Mouse (Mus musculus) liver, embryonic 13.5 days (tissue): Measurements from ENCODE around the gene Cdhr3. TPM values are rescaled to one million over a fixed set of nuclear protein-coding genes. Genes with fewer than 3 reads are reported as not detected.

Source experiments
- ATAC-seq: fragments of 200-750 bp; cut with Nextera tagmentation; 2 replicates; pipeline ENCODE4 v1.8.0; 2017; ENCODE audit warnings: low read depth, mild to moderate bottlenecking, moderate number of reproducible peaks, moderate library complexity
- DNase-seq: peaks from one replicate; pipeline ENCODE4 v3.0.0; 2022
- H3K27ac ChIP-seq: fragments of 300-500 bp; sonication (generic); 2 replicates; pipeline ENCODE4 v1.5.1; 2015; ENCODE audit warnings: moderate library complexity, mild to moderate bottlenecking, inconsistent platforms
- H3K27me3 ChIP-seq: fragments of 300-500 bp; sonication (generic); 2 replicates; pipeline ENCODE4 v1.6.1; 2015; ENCODE audit warnings: mild to moderate bottlenecking, inconsistent platforms
- H3K36me3 ChIP-seq: fragments of 300-500 bp; sonication (generic); 2 replicates; pipeline ENCODE4 v1.6.1; 2015; ENCODE audit warnings: mild to moderate bottlenecking, inconsistent platforms
- H3K4me1 ChIP-seq: fragments of 300-500 bp; sonication (generic); replicated peaks from 2 replicates; pipeline ENCODE4 v1.6.1; 2015; ENCODE audit warnings: inconsistent platforms
- H3K4me2 ChIP-seq: fragments of 300-500 bp; sonication (generic); 2 replicates; pipeline ENCODE4 v1.6.1; 2015; ENCODE audit warnings: inconsistent platforms, mild to moderate bottlenecking, moderate library complexity
- H3K4me3 ChIP-seq: fragments of 300-500 bp; sonication (generic); replicated peaks from 2 replicates; pipeline ENCODE4 v1.5.1; 2015; ENCODE audit warnings: mild to moderate bottlenecking, inconsistent platforms
- H3K9ac ChIP-seq: fragments of 300-500 bp; sonication (generic); 2 replicates; pipeline ENCODE4 v1.6.1; 2015; ENCODE audit warnings: mild to moderate bottlenecking, inconsistent platforms
- H3K9me3 ChIP-seq: fragments of 300-500 bp; sonication (generic); replicated peaks from 2 replicates; pipeline ENCODE4 v1.6.1; 2016; ENCODE audit warnings: inconsistent platforms
- WGBS: fragments of 180-500 bp; shearing (Covaris S2); methylation state at CpG from one replicate; pipeline ENCODE4 v1.1.7; 2015; ENCODE audit not compliant: insufficient replicate concordance; 5-methylcytosine and 5-hydroxymethylcytosine counted together
- polyA plus RNA-seq: library from polyadenylated mRNA; unstranded; fragments of >200 nt; fragmentation: Nextera tagmentation; extraction: Ambion mirVana; gene quantifications from 2 replicates; pipeline ENCODE4 v1.2.1, GENCODE M21; 2015

Gene Cdhr3
- polyA plus RNA-seq, 1 experiment from 2014 or later: not detected

- no peak for DNase-seq
- H3K27me3 ChIP-seq: no peaks in the 10 kb centered on the region
- H3K4me3 ChIP-seq: no peak overlapping the region
- no peaks in the 10 kb centered on the region for H3K36me3 ChIP-seq
- 28% methylated on average over 14 of the region's 14 CpGs for WGBS
- no peak for ATAC-seq
- no peaks in the 10 kb centered on the region for H3K4me1 ChIP-seq
- H3K27ac ChIP-seq: no peak overlapping the region; the same call in 1 of the 2 replicates
- H3K9ac ChIP-seq: no peak overlapping the region
- no peaks in the 10 kb centered on the region for H3K9me3 ChIP-seq
- H3K4me2 ChIP-seq: no peak overlapping the region
These were observed 18.3 kb upstream of the Cdhr3 start for GRCm38 (mm10) chr12:33110894-33111471.

- H3K27me3 ChIP-seq: no peaks in the 10 kb centered on the region
- no peaks in the 10 kb centered on the region for H3K4me1 ChIP-seq
- H3K9ac ChIP-seq: no peak overlapping the region
- H3K36me3 ChIP-seq: no peaks in the 10 kb centered on the region
- H3K9me3 ChIP-seq: no peaks in the 10 kb centered on the region
- no peak overlapping the region for H3K4me2 ChIP-seq
- H3K27ac ChIP-seq: no peak overlapping the region
- no peak overlapping the region for H3K4me3 ChIP-seq
- ATAC-seq (no peak), DNase-seq (no peak)
These were observed 16.9 kb upstream of the Cdhr3 start for GRCm38 (mm10) chr12:33109531-33109930.

- H3K9ac ChIP-seq: no peak overlapping the region
- no peak overlapping the region for H3K27ac ChIP-seq
- no peaks in the 10 kb centered on the region for H3K27me3 ChIP-seq
- H3K4me1 ChIP-seq: no peaks in the 10 kb centered on the region
- no peak overlapping the region for H3K4me3 ChIP-seq
- no peak overlapping the region for H3K4me2 ChIP-seq
- DNase-seq: no peak
- H3K36me3 ChIP-seq: no peaks in the 10 kb centered on the region
- H3K9me3 ChIP-seq: no peaks in the 10 kb centered on the region
- WGBS: 67% methylated on average over 10 of the region's 10 CpGs
- no peak for ATAC-seq
These were observed 13.9 kb upstream of the Cdhr3 start for GRCm38 (mm10) chr12:33106438-33107167.

- H3K4me1 ChIP-seq: no peaks in the 10 kb centered on the region
- DNase-seq (no peak), ATAC-seq (no peak)
- WGBS: 55% methylated on average over 4 of the region's 4 CpGs
- no peaks in the 10 kb centered on the region for H3K27me3 ChIP-seq
- H3K4me3 ChIP-seq: no peak overlapping the region
- H3K27ac ChIP-seq: no peak overlapping the region
- H3K9ac ChIP-seq: no peak overlapping the region
- no peaks in the 10 kb centered on the region for H3K9me3 ChIP-seq
- no peak overlapping the region for H3K4me2 ChIP-seq
- no peaks in the 10 kb centered on the region for H3K36me3 ChIP-seq
These were observed 13.0 kb upstream of the Cdhr3 start for GRCm38 (mm10) chr12:33105724-33106123.

- WGBS: 61% methylated on average over 15 of the region's 15 CpGs
- H3K9ac ChIP-seq: no peak overlapping the region
- no peak overlapping the region for H3K4me3 ChIP-seq
- no peaks in the 10 kb centered on the region for H3K27me3 ChIP-seq
- ATAC-seq (no peak), DNase-seq (no peak)
- no peak overlapping the region for H3K27ac ChIP-seq
- H3K36me3 ChIP-seq: no peaks in the 10 kb centered on the region
- no peaks in the 10 kb centered on the region for H3K4me1 ChIP-seq
- H3K4me2 ChIP-seq: no peak overlapping the region
- no peaks in the 10 kb centered on the region for H3K9me3 ChIP-seq
These were observed 9.9 kb upstream of the Cdhr3 start for GRCm38 (mm10) chr12:33102342-33103115.

GRCm38 (mm10) chr12:33101627-33102026 is 9.0 kb upstream of the Cdhr3 start:
- H3K9ac ChIP-seq: no peak overlapping the region
- H3K27me3 ChIP-seq: no peaks in the 10 kb centered on the region
- no peaks in the 10 kb centered on the region for H3K9me3 ChIP-seq
- H3K27ac ChIP-seq: no peak overlapping the region
- no peaks in the 10 kb centered on the region for H3K36me3 ChIP-seq
- DNase-seq (no peak), ATAC-seq (no peak)
- H3K4me3 ChIP-seq: no peak overlapping the region
- H3K4me1 ChIP-seq: no peaks in the 10 kb centered on the region
- WGBS: 67% methylated on average over 8 of the region's 8 CpGs
- H3K4me2 ChIP-seq: no peak overlapping the region

GRCm38 (mm10) chr12:33096017-33096416 is 3.3 kb upstream of the Cdhr3 start:
- H3K9ac ChIP-seq: no peak overlapping the region
- H3K4me1 ChIP-seq: no peaks in the 10 kb centered on the region
- ATAC-seq: no peak
- 34% methylated on average over 3 of the region's 3 CpGs for WGBS
- H3K4me3 ChIP-seq: no peak overlapping the region
- H3K9me3 ChIP-seq: no peaks in the 10 kb centered on the region
- no peak overlapping the region for H3K27ac ChIP-seq
- H3K4me2 ChIP-seq: no peak overlapping the region
- no peaks in the 10 kb centered on the region for H3K36me3 ChIP-seq
- no peak for DNase-seq
- H3K27me3 ChIP-seq: no peaks in the 10 kb centered on the region

DNA sequence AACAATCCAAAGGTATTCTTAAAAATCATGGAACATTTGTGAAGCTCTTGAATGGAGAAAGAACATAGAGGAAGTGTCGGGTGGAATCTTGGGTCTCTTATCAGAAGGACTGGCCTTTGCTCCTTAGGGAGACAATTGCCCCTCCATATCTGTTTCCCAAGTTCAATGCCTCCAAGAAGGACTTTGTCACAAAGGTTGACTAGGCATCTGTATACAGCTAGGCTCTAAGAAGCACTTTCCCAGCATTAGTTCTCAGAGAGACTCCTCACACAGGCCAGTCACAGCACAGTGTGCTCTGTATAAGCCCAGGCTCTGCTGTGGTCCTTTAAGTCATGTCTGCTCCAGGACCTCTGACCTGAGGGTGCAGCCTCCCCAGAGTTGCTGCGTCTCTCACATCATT is 479 bp downstream of the Cdhr3 start:
- WGBS: 54% methylated on average over 2 of the region's 2 CpGs
- no peak overlapping the region for H3K9ac ChIP-seq
- ATAC-seq (no peak), DNase-seq (no peak)
- no peak overlapping the region for H3K27ac ChIP-seq
- no peaks in the 10 kb centered on the region for H3K27me3 ChIP-seq
- H3K4me1 ChIP-seq: no peaks in the 10 kb centered on the region
- no peaks in the 10 kb centered on the region for H3K36me3 ChIP-seq
- no peaks in the 10 kb centered on the region for H3K9me3 ChIP-seq
- H3K4me2 ChIP-seq: no peak overlapping the region
- H3K4me3 ChIP-seq: no peak overlapping the region

DNA sequence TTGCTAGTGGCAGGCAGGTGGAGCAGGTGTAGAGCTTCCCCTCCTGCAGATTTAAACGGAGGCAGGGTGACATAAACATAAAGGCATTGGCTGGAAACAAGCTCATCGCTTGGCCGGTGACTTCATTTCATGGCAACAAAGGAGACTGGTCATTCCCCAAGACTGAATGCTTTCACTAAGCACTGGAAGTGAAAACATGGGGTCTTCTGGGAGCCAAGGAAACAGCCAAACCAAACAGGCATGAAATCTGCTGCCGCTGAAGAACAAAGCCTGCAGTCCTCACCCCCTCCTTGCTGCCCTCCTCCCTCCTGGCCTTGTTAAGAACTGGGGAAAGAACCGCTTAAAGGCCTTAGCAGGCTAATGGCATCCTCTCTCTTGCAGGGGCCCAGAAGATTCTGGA is 6.5 kb downstream of the Cdhr3 start:
- no peaks in the 10 kb centered on the region for H3K9me3 ChIP-seq
- H3K4me2 ChIP-seq: no peak overlapping the region
- H3K27ac ChIP-seq: no peak overlapping the region
- DNase-seq: no peak
- H3K27me3 ChIP-seq: peaks cover 2% of the 10 kb centered on the region; the same call in 1 of the 2 replicates
- H3K36me3 ChIP-seq: no peaks in the 10 kb centered on the region
- no peaks in the 10 kb centered on the region for H3K4me1 ChIP-seq
- no peak overlapping the region for H3K4me3 ChIP-seq
- 65% methylated on average over 5 of the region's 5 CpGs for WGBS
- no peak for ATAC-seq
- H3K9ac ChIP-seq: no peak overlapping the region

- Histone ChIP-seq H3K27me3 (peaks cover 2% of the 10 kb centered on the region; the same call in 1 of the 2 replicates), H3K4me2 (no peak overlapping the region), H3K4me1 (no peaks in the 10 kb centered on the region), H3K9me3 (no peaks in the 10 kb centered on the region), H3K4me3 (no peak overlapping the region), H3K27ac (no peak overlapping the region), H3K9ac (no peak overlapping the region), H3K36me3 (no peaks in the 10 kb centered on the region)
- ATAC-seq: no peak
- DNase-seq: no peak
- WGBS: 15% methylated on average over 2 of the region's 2 CpGs
These were observed 8.0 kb downstream of the Cdhr3 start for GRCm38 (mm10) chr12:33084683-33085082.

DNA sequence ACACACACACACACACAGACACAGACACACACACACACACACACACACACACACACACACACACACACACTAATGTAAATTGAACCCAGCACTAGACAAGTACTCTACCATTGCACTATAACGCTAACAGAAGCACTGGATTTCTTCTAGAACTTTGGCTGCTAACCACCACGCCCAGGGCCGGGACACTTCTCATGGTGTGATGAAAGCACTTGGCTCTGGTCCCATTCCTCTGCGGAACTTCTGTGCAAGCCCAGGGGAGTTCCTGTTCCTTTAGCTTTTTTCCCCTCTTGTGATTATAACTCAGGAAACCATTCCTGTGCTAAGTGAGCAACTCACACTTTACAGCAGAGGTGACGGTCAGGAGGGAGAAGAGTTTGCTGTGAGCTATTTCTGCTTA is 9.3 kb downstream of the Cdhr3 start:
- no peak overlapping the region for H3K27ac ChIP-seq
- ATAC-seq (no peak), DNase-seq (no peak)
- WGBS: 51% methylated on average over 5 of the region's 5 CpGs
- H3K4me3 ChIP-seq: no peak overlapping the region
- H3K4me2 ChIP-seq: no peak overlapping the region
- no peaks in the 10 kb centered on the region for H3K4me1 ChIP-seq
- H3K27me3 ChIP-seq: peaks cover 2% of the 10 kb centered on the region; the same call in 1 of the 2 replicates
- H3K9me3 ChIP-seq: no peaks in the 10 kb centered on the region
- H3K36me3 ChIP-seq: no peaks in the 10 kb centered on the region
- H3K9ac ChIP-seq: no peak overlapping the region
